Mouse (Mus musculus): ENCODE measurements around the gene Cyb561d2.

Cyb561d2 gene

DNA sequence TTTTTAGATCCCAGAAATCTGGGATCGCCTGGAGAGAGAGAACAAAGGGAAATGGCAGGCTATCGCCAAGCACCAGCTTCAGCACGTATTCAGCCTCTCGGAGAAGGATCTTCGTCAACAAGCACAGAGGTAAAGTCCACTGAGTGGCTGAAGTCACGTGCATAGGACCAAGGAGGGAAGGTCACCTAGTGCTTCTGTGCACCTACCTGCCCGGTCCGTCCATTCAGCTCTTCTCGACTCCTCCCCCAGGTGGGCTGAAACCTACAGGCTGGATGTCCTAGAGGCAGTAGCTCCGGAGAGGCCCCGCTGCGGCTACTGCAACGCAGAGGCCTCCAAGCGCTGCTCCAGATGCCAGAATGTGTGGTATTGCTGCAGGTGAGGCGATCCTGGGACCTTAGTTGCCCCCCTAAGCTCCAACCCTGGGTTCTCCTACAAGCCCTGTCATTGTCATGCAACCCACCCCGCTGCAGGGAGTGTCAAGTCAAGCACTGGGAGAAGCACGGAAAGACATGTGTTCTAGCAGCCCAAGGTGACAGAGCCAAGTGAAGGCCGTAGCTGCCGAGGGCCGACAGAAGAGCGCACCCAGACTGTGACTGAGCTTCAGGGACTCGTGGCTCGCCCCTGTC is 8.6 kb upstream of the Cyb561d2 start:
- no peak for DNase-seq (ENCODE audit: low read depth, low spot score)

DNA sequence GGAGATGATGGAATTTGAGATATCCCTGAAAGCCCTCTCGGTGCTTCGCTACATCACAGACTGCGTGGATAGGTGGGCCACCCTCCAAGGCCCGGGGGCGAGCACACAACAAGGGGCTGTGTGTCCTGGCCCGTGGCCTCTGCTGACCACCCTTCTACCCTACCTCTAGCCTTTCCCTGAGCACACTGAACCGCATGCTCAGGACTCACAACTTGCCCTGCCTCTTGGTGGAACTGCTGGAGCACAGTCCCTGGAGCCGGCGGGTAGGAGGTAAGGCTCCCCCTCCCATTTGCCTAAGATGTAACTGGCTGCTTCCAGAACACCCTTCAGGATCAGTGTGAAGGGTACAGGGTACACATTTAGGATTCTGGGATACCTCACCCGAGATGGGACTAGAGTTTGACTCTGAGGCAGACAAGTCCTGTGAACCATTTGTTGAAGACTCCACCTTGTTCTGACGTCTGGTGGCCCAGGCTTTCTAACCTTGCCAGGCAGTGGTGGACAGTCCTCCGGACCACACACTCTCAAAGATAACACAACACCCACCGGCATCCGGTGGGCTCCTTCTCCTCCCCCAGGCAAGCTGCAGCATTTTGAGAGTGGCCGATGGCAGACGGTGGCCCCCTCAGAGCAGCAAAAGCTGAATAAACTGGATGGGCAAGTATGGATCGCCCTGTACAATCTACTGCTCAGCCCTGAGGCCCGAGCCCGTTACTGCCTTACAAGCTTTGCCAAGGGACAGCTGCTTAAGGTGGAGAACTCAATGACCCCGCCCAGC is 7.5 kb upstream of the Cyb561d2 start:
- DNase-seq (ENCODE audit: low read depth, low spot score), result no peak

DNA sequence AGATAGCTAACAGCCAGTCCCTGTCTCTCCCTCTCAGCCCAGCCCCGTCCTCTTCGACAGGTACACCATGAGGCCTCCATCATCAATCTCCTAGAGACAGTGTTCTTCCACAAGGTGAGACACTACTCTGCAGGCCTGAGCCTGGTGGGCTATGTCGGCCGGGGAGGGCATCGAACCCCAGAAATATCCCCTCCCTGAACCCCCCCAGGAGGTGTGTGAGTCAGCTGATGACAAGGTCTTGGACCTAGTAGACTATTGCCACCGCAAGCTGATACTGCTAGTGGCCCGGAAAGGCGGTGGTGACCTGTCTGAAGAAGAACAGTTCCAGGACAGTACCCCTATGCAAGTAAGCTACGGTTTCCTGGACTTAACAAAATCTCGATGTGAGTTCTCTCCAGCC is 6.8 kb upstream of the Cyb561d2 start:
- DNase-seq (ENCODE audit: low read depth, low spot score), result no peak

DNA sequence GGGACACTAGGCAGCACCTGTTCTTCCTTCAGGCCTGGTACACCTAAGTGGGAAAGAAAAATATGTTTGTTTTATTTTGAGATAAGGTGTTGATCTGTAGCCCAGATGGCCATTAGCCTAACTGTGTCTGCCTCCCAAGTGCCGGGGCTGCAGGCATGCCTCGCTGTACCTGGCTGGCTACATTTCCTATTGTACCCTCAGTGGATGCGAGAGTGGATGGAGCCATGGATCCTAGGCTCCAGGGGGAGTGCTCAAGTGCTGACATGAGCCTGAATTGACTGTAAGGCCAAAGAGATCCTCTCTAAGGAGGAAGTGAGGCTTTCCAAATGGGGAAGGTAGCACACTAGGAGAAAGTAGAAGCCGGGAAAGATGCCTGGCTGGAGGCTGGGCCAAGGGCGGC is 6.0 kb upstream of the Cyb561d2 start:
- DNase-seq (ENCODE audit: low read depth, low spot score), result no peak

DNA sequence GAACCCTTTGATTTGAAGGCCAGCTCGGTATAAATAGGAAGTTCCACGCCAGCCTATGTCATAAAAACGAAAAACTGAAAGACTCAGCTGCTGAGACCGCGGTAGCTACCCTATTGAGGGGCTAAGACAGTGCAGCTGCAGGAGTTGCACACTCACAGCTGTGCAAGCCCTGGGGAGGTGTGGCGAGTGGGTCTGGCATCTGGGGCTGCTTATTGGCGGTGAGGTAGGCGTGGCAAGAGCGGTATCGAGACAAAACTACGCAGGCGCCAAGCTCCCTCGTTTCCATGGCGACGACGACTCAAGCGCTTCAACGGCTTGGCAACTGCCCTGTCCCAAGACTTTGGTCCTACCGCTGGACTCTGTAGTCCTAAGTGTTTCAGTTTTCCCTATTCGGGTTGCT is 5.0 kb upstream of the Cyb561d2 start, which contains the start of gene Zmynd10:
Zmynd10 (plus strand) TSS at position 273 of the 400 bp plus-strand sequence.
- DNase-seq (ENCODE audit: low read depth, low spot score), result peak; percentile 60

DNA sequence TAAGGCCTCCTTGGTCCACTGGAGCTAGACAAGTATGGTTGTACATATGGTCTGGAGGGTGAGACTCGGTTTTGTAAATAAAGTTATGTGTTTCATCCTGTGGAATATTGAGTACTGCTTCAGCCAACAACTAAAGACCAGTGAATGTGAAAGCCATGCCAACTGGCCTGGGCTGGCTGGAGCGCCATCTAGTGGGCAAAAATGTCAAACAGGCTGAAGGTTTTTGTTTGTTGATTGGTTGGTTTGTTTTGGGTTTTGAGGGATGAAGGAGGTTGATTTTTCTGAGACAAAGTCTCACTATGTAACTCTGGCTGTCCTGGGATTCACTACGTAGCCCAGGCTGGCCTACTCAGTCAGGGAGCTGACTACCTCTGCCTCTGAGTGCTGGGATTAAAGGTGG is 3.6 kb upstream of the Cyb561d2 start:
- no peak for DNase-seq (ENCODE audit: low read depth, low spot score)

DNA sequence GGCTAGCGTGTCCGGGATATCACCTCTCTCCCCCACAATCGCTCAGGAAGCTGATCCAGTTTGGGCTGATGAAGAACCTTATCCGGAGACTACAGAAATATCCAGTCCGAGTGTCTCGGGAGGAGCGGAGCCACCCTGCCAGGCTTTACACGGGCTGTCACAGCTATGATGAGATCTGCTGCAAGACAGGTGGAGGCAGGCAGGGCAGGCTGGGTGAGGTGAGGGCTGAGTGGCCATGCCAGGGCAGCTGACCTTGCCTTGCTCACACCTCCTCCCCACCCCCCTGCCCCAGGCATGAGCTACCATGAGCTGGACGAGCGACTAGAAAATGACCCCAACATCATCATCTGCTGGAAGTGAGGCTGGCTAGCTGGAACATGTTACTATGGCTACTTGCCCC is 3.2 kb upstream of the Cyb561d2 start:
- DNase-seq (ENCODE audit: low read depth, low spot score), result no peak

DNA sequence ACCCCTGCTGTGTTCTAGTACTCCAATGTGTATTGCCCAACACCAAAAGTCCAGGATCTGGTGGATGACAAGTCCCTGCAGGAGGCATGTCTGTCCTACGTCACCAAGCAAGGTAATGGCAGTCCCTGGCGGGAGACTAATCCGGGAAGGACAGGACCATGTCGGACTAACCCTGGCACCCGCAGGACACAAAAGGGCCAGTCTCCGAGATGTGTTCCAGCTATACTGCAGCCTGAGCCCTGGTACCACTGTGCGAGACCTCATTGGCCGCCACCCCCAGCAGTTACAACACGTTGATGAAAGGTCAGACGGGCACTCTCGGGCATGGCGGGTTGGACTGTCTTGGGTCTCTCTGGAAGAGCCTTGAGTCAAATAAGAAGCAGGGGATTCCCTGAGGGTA is 2.7 kb upstream of the Cyb561d2 start:
- no peak for DNase-seq (ENCODE audit: low read depth, low spot score)

DNA sequence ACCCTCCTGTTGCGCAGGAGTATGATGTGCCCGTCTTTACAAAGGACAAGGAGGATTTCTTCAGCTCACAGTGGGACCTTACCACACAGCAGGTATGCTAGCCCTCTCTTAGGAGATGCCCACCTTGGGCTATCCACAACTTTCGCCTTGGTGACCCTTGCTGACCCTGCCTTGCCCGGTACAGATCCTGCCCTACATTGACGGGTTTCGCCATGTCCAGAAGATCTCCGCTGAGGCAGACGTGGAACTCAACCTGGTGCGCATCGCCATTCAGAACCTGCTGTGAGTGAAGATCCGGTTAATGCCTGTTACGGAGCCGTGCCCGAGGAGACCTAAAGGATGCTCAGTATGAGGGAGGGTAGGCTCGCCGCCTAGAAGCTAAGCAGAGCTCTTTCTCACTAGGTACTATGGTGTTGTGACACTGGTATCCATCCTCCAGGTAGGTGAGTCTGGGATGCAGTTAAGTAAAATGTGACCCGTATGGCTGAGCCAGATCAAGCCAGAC is 2.3 kb upstream of the Cyb561d2 start:
- no peak for DNase-seq (ENCODE audit: low read depth, low spot score)

DNA sequence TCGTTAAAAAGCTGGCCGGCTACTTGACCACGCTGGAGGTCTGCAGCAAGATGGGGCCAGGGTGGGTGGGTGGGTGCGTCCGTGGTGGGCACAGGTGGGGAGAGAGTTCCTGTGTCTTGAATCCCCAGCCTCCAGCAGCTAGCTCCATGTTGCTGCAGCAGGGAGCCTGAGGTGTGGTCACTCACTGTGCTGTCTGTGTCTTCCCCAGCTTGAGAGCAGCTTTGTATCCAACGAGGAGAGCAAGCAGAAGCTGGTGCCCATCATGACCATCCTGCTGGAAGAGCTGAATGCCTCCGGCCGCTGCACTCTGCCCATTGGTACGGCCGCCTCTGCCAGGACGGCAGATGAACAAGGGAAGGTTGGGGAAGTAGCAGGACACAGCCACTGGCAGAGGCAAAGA is 1.3 kb upstream of the Cyb561d2 start:
- no peak for DNase-seq (ENCODE audit: low read depth, low spot score)

DNA sequence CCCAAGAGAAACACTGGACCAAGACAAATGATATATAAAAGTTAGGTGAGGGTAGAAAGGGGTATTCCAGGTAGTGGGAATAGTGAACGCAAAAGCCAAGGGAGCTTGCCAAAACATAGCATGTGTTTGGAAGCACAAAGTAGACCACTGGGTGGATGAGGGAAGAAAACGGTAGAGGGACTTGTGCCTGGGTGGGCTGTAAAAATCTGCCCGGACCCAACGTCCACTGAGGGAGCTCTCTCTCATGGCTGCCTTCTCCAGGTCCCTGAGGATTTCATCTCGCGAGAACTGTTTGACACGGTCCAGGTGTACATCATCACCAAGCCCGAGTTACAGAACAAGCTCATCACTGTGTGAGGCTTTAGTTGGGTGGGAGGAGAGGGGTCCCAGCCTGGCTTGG is 728 bp upstream of the Cyb561d2 start:
- no peak for DNase-seq (ENCODE audit: low read depth, low spot score)

DNA sequence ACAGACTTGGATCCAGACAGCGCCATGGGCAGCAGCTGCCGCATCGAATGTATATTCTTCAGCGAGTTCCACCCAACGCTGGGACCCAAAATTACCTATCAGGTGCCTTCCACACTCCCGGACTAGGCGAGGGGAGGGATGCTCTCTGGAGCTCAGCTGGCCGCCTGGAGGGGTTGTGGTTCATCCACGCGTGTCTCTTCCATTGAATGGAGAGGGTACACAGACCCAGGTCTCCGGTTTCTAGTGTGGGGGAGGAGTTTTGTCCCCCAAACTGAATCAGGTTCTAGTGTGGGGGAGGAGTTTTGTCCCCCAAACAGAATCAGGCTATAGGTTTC is 326 bp upstream of the Cyb561d2 start:
- DNase-seq (ENCODE audit: low read depth, low spot score), result no peak

DNA sequence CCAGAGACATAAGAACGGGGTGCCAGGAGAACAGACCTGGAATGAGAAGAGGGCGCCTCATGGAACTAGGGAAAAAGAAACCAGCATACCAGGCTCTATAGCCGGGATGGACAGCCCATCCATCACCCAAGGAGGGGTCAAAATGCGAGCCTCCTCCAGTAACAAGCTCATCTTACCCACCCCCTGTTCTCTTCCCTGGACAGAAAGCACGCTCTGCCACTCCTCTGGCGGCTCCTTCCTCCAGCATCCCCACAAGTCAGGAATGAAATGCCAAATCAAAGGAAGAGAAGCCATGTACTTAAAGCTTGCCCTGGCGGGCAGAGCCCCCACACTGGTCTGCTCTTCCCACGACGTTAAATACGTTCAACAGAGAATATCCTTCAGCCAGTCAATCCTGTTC is 988 bp downstream of the Cyb561d2 start:
- DNase-seq (ENCODE audit: low read depth, low spot score), result no peak

DNA sequence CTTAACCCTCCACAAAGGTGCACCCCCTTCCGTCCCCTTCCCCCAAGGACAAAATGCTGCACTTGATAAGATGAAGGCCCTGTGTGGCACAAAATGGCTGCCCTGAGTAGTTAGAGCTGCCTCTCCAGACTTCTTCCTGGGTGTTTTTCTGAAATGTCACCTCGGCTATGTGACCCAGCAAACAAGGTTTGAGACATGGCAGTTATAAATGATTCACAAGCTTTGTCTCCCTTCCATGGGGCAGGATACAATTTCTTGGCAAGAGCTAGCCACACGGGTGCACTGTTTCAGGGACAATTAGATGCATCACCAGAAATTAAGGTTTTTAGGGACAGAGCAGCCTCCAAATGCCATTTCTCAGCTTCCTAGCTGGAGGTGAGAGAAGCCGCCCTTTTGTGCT is 1.6 kb downstream of the Cyb561d2 start:
- DNase-seq (ENCODE audit: low read depth, low spot score), result no peak

DNA sequence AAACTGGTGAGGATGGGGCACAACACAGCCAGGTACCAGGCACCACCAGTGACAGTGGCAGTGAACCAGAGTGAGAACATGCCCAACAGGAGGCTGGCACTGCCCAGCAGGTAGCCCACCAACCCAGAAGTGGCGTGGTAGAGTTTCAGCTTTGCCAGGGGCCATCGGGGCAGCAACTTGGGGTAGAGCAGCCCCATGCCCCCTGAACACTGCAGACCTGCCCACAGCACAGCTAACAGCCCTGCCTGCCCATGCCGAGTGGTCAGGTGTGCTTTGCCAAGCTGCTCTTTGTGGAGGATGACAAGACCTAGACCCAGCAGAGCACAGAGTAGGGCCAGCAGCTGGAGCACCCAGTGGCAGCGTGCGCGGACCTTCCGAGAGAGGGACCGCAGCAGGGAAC is 2.1 kb downstream of the Cyb561d2 start:
- no peak for DNase-seq (ENCODE audit: low read depth, low spot score)

DNA sequence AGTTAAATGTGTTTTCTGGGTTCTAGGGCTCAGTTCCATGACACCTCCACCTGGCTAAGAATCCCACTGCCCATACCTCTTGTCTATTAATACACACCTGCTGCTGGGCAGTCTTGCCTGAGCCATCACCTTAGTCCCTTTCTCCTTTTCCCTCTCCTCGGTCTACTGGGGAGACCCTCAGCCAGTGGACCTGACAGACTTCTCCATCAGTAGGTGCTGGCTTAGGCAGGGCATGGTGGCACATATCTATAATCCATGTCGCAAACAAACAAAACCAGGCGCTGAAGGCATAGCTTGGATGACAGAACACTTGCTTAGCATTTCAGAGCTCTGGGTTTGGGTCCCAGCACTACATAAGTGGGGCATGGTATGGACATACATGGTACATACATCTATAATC is 3.3 kb downstream of the Cyb561d2 start:
- no peak for DNase-seq (ENCODE audit: low read depth, low spot score)

DNA sequence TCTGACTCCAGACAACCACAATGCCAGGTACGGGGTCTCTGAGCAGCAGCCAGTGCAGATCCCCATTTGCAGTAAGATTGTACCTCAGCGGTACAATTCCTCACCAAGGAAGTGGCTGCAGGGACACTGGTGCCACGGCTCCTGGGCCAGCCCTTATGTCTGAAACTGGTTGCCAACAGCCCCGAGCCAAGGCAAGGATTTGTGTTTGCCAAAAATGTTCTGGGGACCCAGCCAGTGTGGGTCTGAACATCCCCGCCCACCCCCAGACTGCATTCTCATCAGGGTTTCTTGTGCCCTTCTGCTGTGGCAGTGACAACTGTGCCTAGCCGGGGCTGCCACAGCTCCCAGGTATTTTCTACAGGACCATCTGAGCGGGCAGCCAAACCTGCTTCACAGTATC is 3.8 kb downstream of the Cyb561d2 start:
- DNase-seq (ENCODE audit: low read depth, low spot score), result no peak

DNA sequence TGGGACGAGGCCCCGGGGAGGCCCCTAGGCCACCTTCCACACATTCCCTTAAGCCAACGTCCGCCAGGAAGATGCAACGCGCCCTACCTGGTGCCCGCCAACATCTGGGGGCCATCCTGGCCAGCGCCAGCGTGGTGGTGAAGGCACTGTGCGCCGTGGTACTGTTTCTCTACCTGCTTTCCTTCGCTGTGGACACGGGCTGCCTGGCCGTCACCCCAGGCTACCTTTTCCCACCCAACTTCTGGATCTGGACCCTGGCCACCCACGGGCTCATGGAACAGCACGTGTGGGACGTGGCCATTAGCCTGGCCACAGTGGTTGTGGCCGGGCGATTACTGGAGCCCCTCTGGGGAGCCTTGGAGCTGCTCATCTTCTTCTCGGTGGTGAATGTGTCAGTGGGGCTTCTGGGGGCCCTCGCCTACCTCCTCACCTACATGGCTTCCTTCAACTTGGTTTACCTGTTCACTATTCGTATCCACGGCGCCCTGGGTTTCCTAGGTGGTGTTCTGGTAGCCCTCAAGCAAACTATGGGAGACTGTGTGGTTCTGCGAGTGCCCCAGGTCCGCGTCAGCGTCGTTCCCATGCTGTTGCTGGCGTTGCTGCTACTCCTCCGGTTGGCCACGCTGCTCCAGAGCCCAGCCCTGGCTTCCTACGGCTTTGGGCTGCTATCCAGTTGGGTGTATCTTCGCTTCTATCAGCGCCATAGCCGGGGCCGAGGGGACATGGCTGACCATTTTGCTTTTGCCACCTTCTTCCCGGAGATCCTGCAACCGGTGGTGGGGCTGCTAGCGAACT is 7.4 kb downstream of the Cyb561d2 start:
- DNase-seq (ENCODE audit: low read depth, low spot score), result no peak

DNA sequence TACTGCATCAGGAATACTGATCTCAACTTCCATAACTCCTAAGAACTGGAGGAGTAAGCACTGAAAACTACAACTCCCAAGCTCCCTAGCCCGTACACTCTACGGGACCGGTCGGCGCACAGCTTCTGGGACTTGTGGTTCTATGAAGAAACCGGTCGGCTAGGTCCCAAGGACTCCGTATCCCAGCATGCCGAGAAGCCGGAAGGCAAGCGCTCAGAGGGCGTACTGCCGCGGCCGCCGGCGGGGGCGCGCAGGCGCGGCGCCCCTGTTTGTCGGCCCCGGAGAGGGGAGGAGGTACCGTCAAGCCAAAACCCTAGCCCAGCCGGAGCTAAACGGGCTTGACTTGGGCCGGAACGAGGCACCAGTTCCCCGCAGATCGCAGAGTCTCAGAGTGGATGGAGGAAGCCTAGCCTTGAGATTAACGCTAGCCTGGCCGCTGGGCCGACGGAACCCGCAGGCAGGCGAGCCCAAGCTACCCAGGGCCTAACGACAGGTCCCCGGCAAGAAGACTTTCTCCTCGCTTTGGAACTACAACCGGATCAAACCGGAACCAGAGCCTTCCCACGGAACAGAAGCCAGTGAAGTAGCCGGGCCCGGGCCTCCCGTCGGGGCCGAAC is 8.1 kb downstream of the Cyb561d2 start, which contains the start of gene Tmem115:
Tmem115 (plus strand) TSS at position 155 of the 617 bp plus-strand sequence.
- peak; percentile 97 for DNase-seq (ENCODE audit: low read depth, low spot score)

DNA sequence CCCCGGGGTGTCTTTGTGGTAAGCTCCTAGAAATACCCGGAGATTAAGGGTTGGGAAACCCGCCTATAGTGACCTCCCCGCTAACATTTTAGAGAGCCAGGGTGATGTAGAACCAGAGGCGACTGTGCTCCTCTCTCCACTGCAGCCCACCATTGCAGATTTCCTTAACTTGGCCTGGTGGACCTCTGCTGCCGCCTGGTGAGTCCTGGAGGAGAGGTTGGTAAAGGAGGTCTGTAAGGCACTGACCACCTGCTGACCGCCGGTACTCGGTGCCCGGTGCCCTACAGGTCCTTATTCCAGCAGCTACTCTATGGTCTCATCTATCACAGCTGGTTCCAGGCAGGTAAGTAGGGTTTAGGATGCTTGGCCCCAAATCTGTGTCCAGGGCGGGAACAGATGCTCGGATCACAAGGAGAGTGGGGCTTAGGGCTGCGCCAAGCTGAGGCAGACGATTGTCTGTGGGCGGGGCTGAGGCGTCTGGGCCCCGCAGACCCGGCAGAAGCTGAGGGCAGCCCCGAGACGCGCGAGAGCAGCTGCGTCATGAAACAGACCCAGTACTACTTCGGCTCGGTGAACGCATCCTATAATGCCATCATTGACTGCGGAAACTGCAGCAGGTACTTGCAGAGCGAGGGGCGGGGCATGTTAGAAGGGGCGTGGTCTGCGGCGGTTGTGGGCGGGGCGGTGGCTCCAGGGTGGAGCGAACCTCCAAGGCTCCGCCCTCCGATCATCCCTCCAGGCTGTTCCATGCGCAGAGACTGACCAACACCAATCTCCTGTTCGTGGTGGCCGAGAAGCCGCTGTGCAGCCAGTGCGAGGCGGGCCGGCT is 15.6 kb downstream of the Cyb561d2 start:
- DNase-seq (ENCODE audit: low read depth, low spot score), result no peak

DNA sequence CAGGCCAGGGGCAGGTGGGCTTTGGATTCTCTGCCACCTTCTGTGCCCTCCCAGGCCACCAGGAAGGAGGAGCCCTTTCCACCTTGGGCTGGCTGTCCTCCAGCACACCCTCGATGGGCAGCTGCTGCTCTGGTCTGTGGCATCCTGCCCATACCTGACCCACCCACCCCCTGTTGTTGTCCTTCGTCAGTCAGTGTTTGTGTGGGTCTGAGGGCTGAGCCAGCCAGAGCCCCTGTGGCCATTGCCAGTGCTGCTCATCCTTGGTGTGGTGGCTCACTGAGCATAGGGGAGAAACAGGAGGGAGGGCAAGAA is 19.6 kb downstream of the Cyb561d2 start:
- DNase-seq (ENCODE audit: low read depth, low spot score), result no peak
